Mouse (Mus musculus) adipose tissue, adult 10 weeks (tissue): ENCODE data around the gene Met. TPM values are rescaled to one million over a fixed set of nuclear protein-coding genes. Genes with fewer than 3 reads are reported as not detected.

Experiments
- polyA plus RNA-seq: library from polyadenylated mRNA; stranded (reverse); fragments of 350-450 nt; fragmentation: Illumina TruSeq; extraction: RNeasy Lipid Tissue Mini Kit (QIAGEN cat#74804); gene quantifications from one replicate; pipeline ENCODE4 v1.2.3, GENCODE M21; 2014; ENCODE audit warnings: low read depth, low replicate concordance

The Met gene
- 13.0 TPM for polyA plus RNA-seq

GRCm38 (mm10) chr6:17463434-17464280 is at the start of gene Met:
Gene Met, plus strand, starts transcription at chr6:17463800.

Other genes starting within 250 kb of the Met start
- 206 TPM for gene Cav2, start 182.6 kb upstream of the Met start, polyA plus RNA-seq
- 1,060 TPM for gene Cav1, start 157.5 kb upstream of the Met start, polyA plus RNA-seq
- gene Capza2, start 172.4 kb downstream of the Met start, polyA plus RNA-seq: 90.2 TPM
- 13.0 TPM for gene St7, start 229.1 kb downstream of the Met start, polyA plus RNA-seq